Mouse (Mus musculus) CH12.LX (cell line): ENCODE data around the gene Zc2hc1b. TPM values are rescaled to one million over a fixed set of nuclear protein-coding genes. Genes with fewer than 3 reads are reported as not detected.
A peak's percentile ranks its signal among the peaks of the same experiment; 100 is the strongest.

Experiments
- DNase-seq: peaks from one replicate; pipeline ENCODE4 v3.0.0-alpha.2; 2013; ENCODE audit errors: extremely low read depth
- H3K27ac ChIP-seq: 2 replicates; pipeline ENCODE4 v1.5.1; 2012; ENCODE audit warnings: low read depth, mild to moderate bottlenecking, control low read depth, moderate library complexity; ENCODE audit not compliant: insufficient read depth
- H3K27me3 ChIP-seq: replicated peaks from 2 replicates; pipeline ENCODE3; 2012; ENCODE audit warnings: inconsistent platforms
- H3K36me3 ChIP-seq, 2 experiments: replicated peaks in 1 of 2; 2 replicates each; pipeline versions ENCODE3 to v1.6.1; 2012; ENCODE audit warnings: inconsistent platforms in 1 of 2, low read length in 1 of 2, mild to moderate bottlenecking in 1 of 2, mixed read lengths in 1 of 2, moderate library complexity in 1 of 2; ENCODE audit not compliant: control insufficient read depth in 1 of 2, insufficient read depth in 1 of 2
- H3K4me1 ChIP-seq, 2 experiments: 2 replicates each; pipeline ENCODE4 v1.6.1; 2012; ENCODE audit warnings: inconsistent platforms in 1 of 2, moderate library complexity in 1 of 2; ENCODE audit not compliant: insufficient read depth in 2 of 2, control insufficient read depth in 1 of 2
- H3K4me2 ChIP-seq: 2 replicates; pipeline ENCODE4 v1.6.1; 2012; ENCODE audit warnings: low read depth, mild to moderate bottlenecking, control low read depth; ENCODE audit not compliant: poor library complexity, insufficient read depth, severe bottlenecking
- H3K4me3 ChIP-seq, 3 experiments: fragments of 150-350 bp in 1 of 3; sonication (generic) in 1 of 3; replicated peaks in 1 of 3; 2 replicates each; pipeline versions ENCODE3 to v1.5.1; 2011 to 2012; ENCODE audit warnings: low read depth in 2 of 3, low read length in 2 of 3, mild to moderate bottlenecking in 2 of 3, moderate library complexity in 2 of 3, control low read depth in 1 of 3, improper control_type of control experiment in 1 of 3, inconsistent platforms in 1 of 3, mixed read lengths in 1 of 3; ENCODE audit not compliant: poor library complexity in 1 of 3
- H3K79me2 ChIP-seq: replicated peaks from 2 replicates; pipeline ENCODE4 v1.6.1; 2012; ENCODE audit warnings: mild to moderate bottlenecking, moderate library complexity; ENCODE audit not compliant: control insufficient read depth, poor library complexity, insufficient read depth, severe bottlenecking; ENCODE audit errors: extremely low read depth
- H3K9ac ChIP-seq: 2 replicates; pipeline ENCODE4 v1.6.1; 2012; ENCODE audit warnings: low read depth, mild to moderate bottlenecking, control low read depth, moderate library complexity; ENCODE audit not compliant: insufficient read depth
- H3K9me3 ChIP-seq: replicated peaks from 2 replicates; pipeline ENCODE3; 2012; ENCODE audit warnings: low read length, inconsistent platforms, mixed read lengths
- CHD1 ChIP-seq: IDR thresholded peaks from 2 replicates; pipeline ENCODE4 v1.6.1; 2012; ENCODE audit warnings: low read depth, low read length, improper control_type of control experiment, inconsistent platforms
- CHD2 ChIP-seq: IDR thresholded peaks from 2 replicates; pipeline ENCODE4 v1.6.1; 2011; ENCODE audit warnings: low read length, improper control_type of control experiment
- EP300 ChIP-seq: IDR thresholded peaks from 2 replicates; pipeline ENCODE4 v1.6.1; 2011; ENCODE audit warnings: low read length, improper control_type of control experiment
- ETS1 ChIP-seq: conservative IDR thresholded peaks from 2 replicates; pipeline ENCODE4 v1.6.1; 2012; ENCODE audit warnings: low read depth, mild to moderate bottlenecking, inconsistent platforms, low read length, improper control_type of control experiment, moderate library complexity
- HCFC1 ChIP-seq: IDR thresholded peaks from 2 replicates; pipeline ENCODE4 v1.6.1; 2012; ENCODE audit warnings: low read depth, mild to moderate bottlenecking, inconsistent platforms, low read length, improper control_type of control experiment
- IRF4 ChIP-seq: IDR thresholded peaks from 2 replicates; pipeline ENCODE4 v1.6.1; 2014; ENCODE audit warnings: low read depth, mild to moderate bottlenecking, inconsistent platforms, low read length, improper control_type of control experiment
- KAT2A ChIP-seq: IDR thresholded peaks from 2 replicates; pipeline ENCODE4 v1.6.1; 2012; ENCODE audit warnings: low read length, improper control_type of control experiment, inconsistent platforms; ENCODE audit not compliant: insufficient replicate concordance
- MAFK ChIP-seq: IDR thresholded peaks from 2 replicates; pipeline ENCODE4 v1.6.1; 2011; ENCODE audit warnings: low read length, improper control_type of control experiment; ENCODE audit not compliant: insufficient replicate concordance
- MAX ChIP-seq: IDR thresholded peaks from 2 replicates; pipeline ENCODE4 v1.6.1; 2011; ENCODE audit warnings: low read length, improper control_type of control experiment
- MAZ ChIP-seq: IDR thresholded peaks from 2 replicates; pipeline ENCODE4 v1.6.1; 2012; ENCODE audit warnings: low read depth, mild to moderate bottlenecking, inconsistent platforms, low read length, improper control_type of control experiment, moderate library complexity
- MEF2A ChIP-seq: IDR thresholded peaks from 2 replicates; pipeline ENCODE4 v1.6.1; 2014; ENCODE audit warnings: low read depth, mild to moderate bottlenecking, inconsistent platforms, low read length, improper control_type of control experiment, borderline replicate concordance
- NELFE ChIP-seq: IDR thresholded peaks from 2 replicates; pipeline ENCODE4 v1.6.1; 2011; ENCODE audit warnings: low read depth, low read length, improper control_type of control experiment
- PAX5 ChIP-seq: IDR thresholded peaks from 2 replicates; pipeline ENCODE4 v1.6.1; 2012; ENCODE audit warnings: low read length, inconsistent platforms, mixed read lengths
- POLR2AphosphoS2 ChIP-seq: IDR thresholded peaks from 2 replicates; pipeline ENCODE4 v1.6.1; 2011; ENCODE audit warnings: low read depth, low read length, improper control_type of control experiment
- RCOR1 ChIP-seq: conservative IDR thresholded peaks from 2 replicates; pipeline ENCODE4 v1.6.1; 2012; ENCODE audit warnings: low read depth, mild to moderate bottlenecking, inconsistent platforms, low read length, improper control_type of control experiment
- SIN3A ChIP-seq: IDR thresholded peaks from 2 replicates; pipeline ENCODE4 v1.6.1; 2012; ENCODE audit warnings: low read length, improper control_type of control experiment, inconsistent platforms
- SMC3 ChIP-seq: IDR thresholded peaks from 2 replicates; pipeline ENCODE4 v1.6.1; 2011; ENCODE audit warnings: low read depth, low read length, improper control_type of control experiment
- UBTF ChIP-seq: IDR thresholded peaks from 2 replicates; pipeline ENCODE4 v1.6.1; 2012; ENCODE audit warnings: low read depth, mild to moderate bottlenecking, inconsistent platforms, low read length, improper control_type of control experiment, moderate library complexity
- ZNF384 ChIP-seq: IDR thresholded peaks from 2 replicates; pipeline ENCODE4 v1.6.1; 2012; ENCODE audit warnings: low read depth, low read length, improper control_type of control experiment, inconsistent platforms
- dilution Hi-C: fragments of 300-500 bp; cut with MboI; formaldehyde crosslinking; loops from 2 replicates; pipeline ENCODE4 v1.14.3; 2020; ENCODE audit warnings: low sequenced_read_pairs; ENCODE audit not compliant: extremely low pct_unique_long_range_greater_than_20kb, extremely low pct_ligation_motif_present
- in situ Hi-C: fragments of 300-500 bp; cut with MboI; formaldehyde crosslinking; loops from 3 replicates; pipeline ENCODE4 v1.14.3; 2019; ENCODE audit warnings: low sequenced_read_pairs, low pct_ligation_motif_present, low pct_unique_long_range_greater_than_20kb, mixed read lengths
- polyA plus RNA-seq: library from polyadenylated mRNA; unstranded; fragments of >175 nt; gene quantifications from 2 replicates; pipeline ENCODE4 v1.2.1, GENCODE M21; 2012; ENCODE audit warnings: low read depth; ENCODE audit not compliant: insufficient read length
- total RNA-seq, 2 experiments: library from RNA; depleted of rRNA; stranded (reverse); fragments of 300-350 nt in 1 of 2; fragments of >200 nt in 1 of 2; gene quantifications; 2 replicates each; pipeline ENCODE4 v1.2.3; 2012 to 2014

Zc2hc1b gene
- total and polyA plus RNA-seq, 3 experiments: not detected

GRCm38 (mm10) chr10:13220061-13220460 is 42.2 kb upstream of the Zc2hc1b start:
- H3K9me3 ChIP-seq: no peaks in the 10 kb centered on the region
- no peaks in the 10 kb centered on the region for H3K36me3 ChIP-seq
- no peaks in the 10 kb centered on the region for H3K27me3 ChIP-seq
- no peak overlapping the region for H3K27ac ChIP-seq
- in situ Hi-C loops (no loop called here), dilution Hi-C loops (no loop called here)
- peaks cover 0 to 1% of the 10 kb centered on the region in 2 experiments; a peak in 2 of 4 replicates for H3K4me1 ChIP-seq
- H3K4me2 ChIP-seq: no peak overlapping the region
- TF ChIP-seq MEF2A: no peak
- TF ChIP-seq UBTF: no peak
- TF ChIP-seq MAFK: no peak
- TF ChIP-seq NELFE: no peak
- no peak for TF ChIP-seq SMC3
- no peak for TF ChIP-seq POLR2AphosphoS2
- H3K4me3 ChIP-seq: no peak overlapping the region
- H3K79me2 ChIP-seq: no peaks in the 10 kb centered on the region
- H3K9ac ChIP-seq: no peak overlapping the region
- no peak for DNase-seq

GRCm38 (mm10) chr10:13213956-13214355 is 36.1 kb upstream of the Zc2hc1b start:
- Histone ChIP-seq H3K27me3 (no peaks in the 10 kb centered on the region), H3K79me2 (no peaks in the 10 kb centered on the region), H3K9ac (no peak overlapping the region), H3K27ac (no peak overlapping the region), H3K9me3 (no peaks in the 10 kb centered on the region), H3K4me1 (no peaks in the 10 kb centered on the region; a peak in 1 of 4 replicates), H3K36me3 (no peaks in the 10 kb centered on the region), H3K4me2 (peak overlapping the region; percentile 58), H3K4me3 (peak overlapping the region in 1 of 3 experiments; percentile 5)
- in situ Hi-C loops: no loop called here
- dilution Hi-C loops: no loop called here
- no peak for TF ChIP-seq MAZ
- 0 out of 2 replicates have a peak, but pooled peaks have one; percentile 10 for TF ChIP-seq IRF4
- no peak for DNase-seq

DNA sequence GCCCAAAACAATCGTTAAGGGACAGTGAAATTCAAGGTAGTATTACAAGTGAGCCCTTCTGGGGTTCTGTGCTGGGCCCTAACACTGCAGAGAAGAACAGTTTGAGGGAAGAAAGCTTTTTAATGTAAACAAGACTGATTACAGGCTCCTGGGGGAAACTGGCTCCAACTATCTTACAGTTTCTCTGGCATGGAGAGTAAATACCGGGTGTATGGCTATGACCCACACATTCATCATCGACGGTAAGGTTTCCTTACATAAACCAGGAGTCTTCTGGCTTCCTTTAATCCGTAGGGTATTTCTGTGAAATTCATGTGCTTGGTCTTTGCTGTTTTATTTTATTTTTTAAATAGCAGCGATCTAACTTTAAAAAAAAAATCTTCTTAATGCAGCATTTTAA is 35.0 kb upstream of the Zc2hc1b start:
- no peaks in the 10 kb centered on the region for H3K36me3 ChIP-seq
- no peak overlapping the region for H3K27ac ChIP-seq
- dilution Hi-C loops: no loop called here
- TF ChIP-seq PAX5 (no peak), SIN3A (no peak), RCOR1 (no peak), KAT2A (no peak), HCFC1 (no peak), MAFK (no peak), CHD1 (no peak), ZNF384 (no peak), CHD2 (no peak), MAX (no peak), IRF4 (no peak), UBTF (no peak), ETS1 (no peak), EP300 (no peak), MAZ (no peak)
- no peak overlapping the region for H3K4me3 ChIP-seq
- no peaks in the 10 kb centered on the region; a peak in 1 of 4 replicates for H3K4me1 ChIP-seq
- in situ Hi-C loops: no loop called here
- no peak for DNase-seq
- H3K27me3 ChIP-seq: no peaks in the 10 kb centered on the region
- no peak overlapping the region for H3K4me2 ChIP-seq
- no peak overlapping the region for H3K9ac ChIP-seq
- H3K9me3 ChIP-seq: no peaks in the 10 kb centered on the region
- no peaks in the 10 kb centered on the region for H3K79me2 ChIP-seq
